ENCODE assay signal across 14 mouse cellular contexts in genomic region chr3:127820400-127820799, GRCm38 (mm10).
"Had no signal": no experiment of that assay in that cellular context is flagged by ENCODE, and none has a peak within 500 bp of the region (broad histone marks: within the 10 kb centered on the region; RNA-seq: fewer than 3 reads in every experiment).

No protein-coding gene starts in this region.

- H3K27ac ChIP-seq: midbrain, embryonic 10.5 days; midbrain, embryonic 12.5 days; neural tube, embryonic 12.5 days had no signal

- H3K27me3 ChIP-seq: midbrain, embryonic 12.5 days; neural tube, embryonic 12.5 days had no signal

- ATAC-seq: liver, postnatal 0 days; midbrain, embryonic 16.5 days had no signal

- H3K4me3 ChIP-seq: midbrain, embryonic 10.5 days; midbrain, embryonic 12.5 days; neural tube, embryonic 12.5 days had no signal

- H3K4me2 ChIP-seq: lung, embryonic 14.5 days; midbrain, embryonic 12.5 days; neural tube, embryonic 12.5 days had no signal

- DNase-seq: liver, postnatal 0 days; lung, embryonic 14.5 days; lung, postnatal 10 days; lung, postnatal 4 days; midbrain, embryonic 14.5 days; right cerebral cortex, postnatal 14 days; spleen, adult 18-20 months; thymus, adult 18-20 months; thymus, postnatal 14 days; thymus, postnatal 36 days had no signal

- H3K9ac ChIP-seq: liver, postnatal 0 days; lung, embryonic 14.5 days; midbrain, embryonic 12.5 days; neural tube, embryonic 12.5 days had no signal

- H3K9me3 ChIP-seq: midbrain, embryonic 10.5 days; midbrain, embryonic 12.5 days; neural tube, embryonic 12.5 days had no signal

- H3K4me1 ChIP-seq: midbrain, embryonic 12.5 days; neural tube, embryonic 12.5 days had no signal
